Mouse (Mus musculus): Measurements from ENCODE around the gene Gm3033.
"Not testable (repeated sequence)": the region's sequence is repeated elsewhere in the genome, so short reads cannot be mapped to it uniquely, and the experiment has no call there.

The Gm3033 gene

GRCm38 (mm10) chr14:3845945-3846344 lies at the start of gene Gm3033:
Gene Gm3033, plus strand, starts transcription at chr14:3846245.
- not testable (repeated sequence) for DNase-seq

GRCm38 (mm10) chr14:3809774-3810173 lies 36.3 kb upstream of the Gm3033 start, which contains the start of gene Gm3002:
Gene Gm3002, plus strand, starts transcription at chr14:3810074.
- not testable (repeated sequence) for DNase-seq

GRCm38 (mm10) chr14:3883872-3884271 lies 37.8 kb downstream of the Gm3033 start, which contains the start of gene Gm2916:
Gene Gm2916, plus strand, starts transcription at chr14:3884172.
- not testable (repeated sequence) for DNase-seq
